Mouse (Mus musculus): ENCODE data around the gene Nxpe3. TPM values are rescaled to one million over a fixed set of nuclear protein-coding genes. Genes with fewer than 3 reads are reported as not detected.

Nxpe3 gene
- polyA plus RNA-seq, 1 experiment = 0.90 TPM

- Histone ChIP-seq H3K79me2 (ENCODE audit: control insufficient read depth, insufficient read depth) (peaks cover 12% of the 10 kb centered on the region), H3K36me3 (ENCODE audit: control insufficient read depth, insufficient read depth) (peaks cover 27% of the 10 kb centered on the region), H3ac (ENCODE audit: control insufficient read depth, insufficient read length) (no peak overlapping the region), H3K4me3 (no peak overlapping the region), H3K4me2 (ENCODE audit: low read depth) (no peak overlapping the region), H3K27me3 (ENCODE audit: control insufficient read depth, insufficient read depth, insufficient read length) (no peaks in the 10 kb centered on the region)
- TF ChIP-seq CEBPB (IDR thresholded peaks at IDR 0.05; ENCODE audit: insufficient read depth, poor library complexity, severe bottlenecking) = no peak
- TF ChIP-seq MYOG (IDR thresholded peaks at IDR 0.05; ENCODE audit: control insufficient read depth in 1 of 3, insufficient read depth in 1 of 3, insufficient read length in 2 of 3, low read depth in 2 of 3) = no peak
- TF ChIP-seq SRF (IDR thresholded peaks at IDR 0.05; ENCODE audit: control insufficient read depth, insufficient read length, low read depth) = no peak
- no peak for TF ChIP-seq POLR2AphosphoS2 (IDR thresholded peaks at IDR 0.05; ENCODE audit: insufficient read length, low read depth)
- TF ChIP-seq REST (IDR thresholded peaks at IDR 0.05; ENCODE audit: insufficient read depth, insufficient read length) = no peak
- no peak for TF ChIP-seq USF1 (IDR thresholded peaks at IDR 0.05; ENCODE audit: low read depth)
- TF ChIP-seq TCF3 (IDR thresholded peaks at IDR 0.05; ENCODE audit: insufficient read length, low read depth) = no peak
- no peak for TF ChIP-seq TCF12 (IDR thresholded peaks at IDR 0.05; ENCODE audit: insufficient read depth, poor library complexity, severe bottlenecking)
- TF ChIP-seq MAX (IDR thresholded peaks at IDR 0.05; ENCODE audit: low read depth) = no peak
- no peak for TF ChIP-seq POLR2A (IDR thresholded peaks at IDR 0.05; ENCODE audit: insufficient read length, low read depth)
- TF ChIP-seq MYOD1 (IDR thresholded peaks at IDR 0.05; ENCODE audit: control insufficient read depth in 1 of 3, insufficient read length in 2 of 3, low read depth in 2 of 3) = no peak
- no peak for TF ChIP-seq E2F4 (IDR thresholded peaks at IDR 0.05; ENCODE audit: insufficient read depth)
Measured at GRCm38 (mm10) chr16:55831451-55831850, 63.6 kb downstream of the Nxpe3 start.

GRCm38 (mm10) chr16:55823398-55824155 is 71.5 kb downstream of the Nxpe3 start:
- peaks cover 12% of the 10 kb centered on the region for H3K36me3 ChIP-seq (ENCODE audit: control insufficient read depth, insufficient read depth)
- H3ac ChIP-seq (ENCODE audit: control insufficient read depth, insufficient read length) = no peak overlapping the region
- peaks cover 47% of the 10 kb centered on the region for H3K79me2 ChIP-seq (ENCODE audit: control insufficient read depth, insufficient read depth)
- H3K4me3 ChIP-seq = no peak overlapping the region
- peak overlapping the region; percentile 72 for H3K4me2 ChIP-seq (ENCODE audit: low read depth)
- H3K27me3 ChIP-seq (ENCODE audit: control insufficient read depth, insufficient read depth, insufficient read length) = no peaks in the 10 kb centered on the region
- TF ChIP-seq MYOD1 (IDR thresholded peaks at IDR 0.05; ENCODE audit: control insufficient read depth in 1 of 3, insufficient read length in 2 of 3, low read depth in 2 of 3) (peak in 1 of 3 experiments; percentile 16), CEBPB (IDR thresholded peaks at IDR 0.05; ENCODE audit: insufficient read depth, poor library complexity, severe bottlenecking) (no peak), REST (IDR thresholded peaks at IDR 0.05; ENCODE audit: insufficient read depth, insufficient read length) (no peak), MYOG (IDR thresholded peaks at IDR 0.05; ENCODE audit: control insufficient read depth in 1 of 3, insufficient read depth in 1 of 3, insufficient read length in 2 of 3, low read depth in 2 of 3) (no peak), USF1 (IDR thresholded peaks at IDR 0.05; ENCODE audit: low read depth) (no peak), SRF (IDR thresholded peaks at IDR 0.05; ENCODE audit: control insufficient read depth, insufficient read length, low read depth) (no peak)

GRCm38 (mm10) chr16:55822741-55823397 is 72.2 kb downstream of the Nxpe3 start:
- Histone ChIP-seq H3ac (ENCODE audit: control insufficient read depth, insufficient read length) (peak overlapping the region; percentile 85), H3K4me2 (ENCODE audit: low read depth) (peak overlapping the region; percentile 72), H3K79me2 (ENCODE audit: control insufficient read depth, insufficient read depth) (peaks cover 54% of the 10 kb centered on the region), H3K36me3 (ENCODE audit: control insufficient read depth, insufficient read depth) (peaks cover 20% of the 10 kb centered on the region), H3K27me3 (ENCODE audit: control insufficient read depth, insufficient read depth, insufficient read length) (no peaks in the 10 kb centered on the region), H3K4me3 (peak overlapping the region; percentile 92)
- TF ChIP-seq USF1 (IDR thresholded peaks at IDR 0.05; ENCODE audit: low read depth) = no peak
- no peak for TF ChIP-seq TCF3 (IDR thresholded peaks at IDR 0.05; ENCODE audit: insufficient read length, low read depth)
- no peak for TF ChIP-seq MYOD1 (IDR thresholded peaks at IDR 0.05; ENCODE audit: control insufficient read depth in 1 of 3, insufficient read length in 2 of 3, low read depth in 2 of 3)
- TF ChIP-seq POLR2AphosphoS2 (IDR thresholded peaks at IDR 0.05; ENCODE audit: insufficient read length, low read depth) = no peak

- H3K79me2 ChIP-seq (ENCODE audit: control insufficient read depth, insufficient read depth) = peaks cover 61% of the 10 kb centered on the region
- no peaks in the 10 kb centered on the region for H3K27me3 ChIP-seq (ENCODE audit: control insufficient read depth, insufficient read depth, insufficient read length)
- H3K36me3 ChIP-seq (ENCODE audit: control insufficient read depth, insufficient read depth) = peaks cover 26% of the 10 kb centered on the region
- H3ac ChIP-seq (ENCODE audit: control insufficient read depth, insufficient read length) = peak overlapping the region; percentile 85
- no peak for TF ChIP-seq TCF3 (IDR thresholded peaks at IDR 0.05; ENCODE audit: insufficient read length, low read depth)
- peak; percentile 100 for TF ChIP-seq POLR2AphosphoS2 (IDR thresholded peaks at IDR 0.05; ENCODE audit: insufficient read length, low read depth)
- TF ChIP-seq CEBPB (IDR thresholded peaks at IDR 0.05; ENCODE audit: insufficient read depth, poor library complexity, severe bottlenecking) = peak; percentile 54; the same call in 1 of the 2 replicates
- no peak for TF ChIP-seq E2F4 (IDR thresholded peaks at IDR 0.05; ENCODE audit: insufficient read depth)
- TF ChIP-seq MYOG (IDR thresholded peaks at IDR 0.05; ENCODE audit: control insufficient read depth in 1 of 3, insufficient read depth in 1 of 3, insufficient read length in 2 of 3, low read depth in 2 of 3) = peak in 1 of 3 experiments; percentile 34
- TF ChIP-seq MAX (IDR thresholded peaks at IDR 0.05; ENCODE audit: low read depth) = no peak
- TF ChIP-seq USF1 (IDR thresholded peaks at IDR 0.05; ENCODE audit: low read depth) = no peak
- TF ChIP-seq POLR2A (IDR thresholded peaks at IDR 0.05; ENCODE audit: insufficient read length, low read depth) = peak; percentile 100
- TF ChIP-seq MYOD1 (IDR thresholded peaks at IDR 0.05; ENCODE audit: control insufficient read depth in 1 of 3, insufficient read length in 2 of 3, low read depth in 2 of 3) = peak in 1 of 3 experiments; percentile 21
- peak; percentile 50 for TF ChIP-seq REST (IDR thresholded peaks at IDR 0.05; ENCODE audit: insufficient read depth, insufficient read length)
- no peak for TF ChIP-seq SRF (IDR thresholded peaks at IDR 0.05; ENCODE audit: control insufficient read depth, insufficient read length, low read depth)
- no peak for TF ChIP-seq TCF12 (IDR thresholded peaks at IDR 0.05; ENCODE audit: insufficient read depth, poor library complexity, severe bottlenecking)
- peak overlapping the region; percentile 92 for H3K4me3 ChIP-seq
- H3K4me2 ChIP-seq (ENCODE audit: low read depth) = peak overlapping the region; percentile 72
Measured at GRCm38 (mm10) chr16:55821997-55822740, 72.9 kb downstream of the Nxpe3 start.
